Mouse (Mus musculus) cerebellum, adult 2 months (tissue): Measurements from ENCODE around the gene Cav1.

Experiments used
- CTCF ChIP-seq: fragments of 200-500 bp; IDR thresholded peaks from 2 replicates; pipeline ENCODE4 v1.5.1; 2011; ENCODE audit warnings: low read depth, mild to moderate bottlenecking, control low read depth, low read length, moderate library complexity, borderline replicate concordance; ENCODE audit not compliant: insufficient read depth
- POLR2A ChIP-seq: fragments of 200-500 bp; IDR thresholded peaks from 2 replicates; pipeline ENCODE4 v1.6.1; 2011; ENCODE audit warnings: low read length, control low read depth, borderline replicate concordance; ENCODE audit not compliant: insufficient read depth

DNA sequence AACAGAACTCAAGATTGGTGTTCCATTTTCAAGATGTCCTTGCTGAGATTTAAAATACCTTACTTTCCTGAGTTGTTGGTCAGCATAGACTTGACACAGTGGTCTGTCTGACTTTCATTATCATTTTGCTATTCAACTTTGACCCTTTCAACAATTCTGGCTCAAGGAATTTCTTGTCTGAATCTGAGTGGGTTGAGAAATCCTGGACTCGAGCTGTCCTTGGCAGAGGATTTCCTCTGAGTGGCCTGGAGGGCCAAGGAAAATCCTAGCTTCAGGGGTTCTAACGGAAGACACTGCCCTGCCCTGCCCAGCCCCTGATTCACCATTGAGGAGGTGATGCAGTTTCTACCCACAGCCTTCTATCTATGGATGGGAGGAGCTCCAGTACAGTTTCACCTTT is 2.5 kb downstream of the Cav1 start:
- TF ChIP-seq POLR2A (no peak), CTCF (no peak)
